Mouse (Mus musculus) hindbrain, embryonic 11.5 days (tissue): ENCODE data around the gene Hmga1b. TPM values are rescaled to one million over a fixed set of nuclear protein-coding genes. Genes with fewer than 3 reads are reported as not detected.
"Not testable (repeated sequence)": the region's sequence is repeated elsewhere in the genome, so short reads cannot be mapped to it uniquely, and the experiment has no call there.

ENCODE experiments used
- ATAC-seq: fragments of 200-750 bp; cut with Nextera tagmentation; 2 replicates; pipeline ENCODE4 v1.8.0; 2017; ENCODE audit warnings: mild to moderate bottlenecking, moderate TSS enrichment, moderate library complexity; ENCODE audit not compliant: low FRiP score
- DNase-seq: peaks from one replicate; pipeline ENCODE4 v3.0.0-alpha.2; 2015; ENCODE audit warnings: low spot score
- H3K27ac ChIP-seq: fragments of 300-500 bp; sonication (generic); 2 replicates; pipeline ENCODE4 v1.5.1; 2014; ENCODE audit warnings: mild to moderate bottlenecking, low read depth, low read length
- H3K27me3 ChIP-seq: fragments of 300-500 bp; sonication (generic); 2 replicates; pipeline ENCODE4 v1.6.1; 2014; ENCODE audit warnings: mild to moderate bottlenecking, low read length, moderate library complexity, mixed read lengths; ENCODE audit not compliant: control insufficient read depth, insufficient read depth
- H3K36me3 ChIP-seq: fragments of 300-500 bp; sonication (generic); 2 replicates; pipeline ENCODE4 v1.6.1; 2014; ENCODE audit warnings: mild to moderate bottlenecking, low read length, moderate library complexity, mixed read lengths; ENCODE audit not compliant: control insufficient read depth, insufficient read depth
- H3K4me1 ChIP-seq: fragments of 300-500 bp; sonication (generic); replicated peaks from 2 replicates; pipeline ENCODE4 v1.6.1; 2014; ENCODE audit warnings: low read length, mixed read lengths; ENCODE audit not compliant: control insufficient read depth, insufficient read depth
- H3K4me2 ChIP-seq: fragments of 300-500 bp; sonication (generic); replicated peaks from 2 replicates; pipeline ENCODE4 v1.6.1; 2014; ENCODE audit warnings: mild to moderate bottlenecking, low read depth, low read length
- H3K4me3 ChIP-seq: fragments of 300-500 bp; sonication (generic); 2 replicates; pipeline ENCODE4 v1.5.1; 2014; ENCODE audit warnings: low read depth, low read length
- H3K9ac ChIP-seq: fragments of 300-500 bp; sonication (generic); 2 replicates; pipeline ENCODE4 v1.6.1; 2014; ENCODE audit warnings: low read depth, low read length
- H3K9me3 ChIP-seq: fragments of 300-500 bp; sonication (generic); 2 replicates; pipeline ENCODE4 v1.6.1; 2016; ENCODE audit warnings: low read length; ENCODE audit not compliant: control insufficient read depth
- WGBS: fragments of 180-500 bp; shearing (Covaris S2); extraction: QIAGEN DNeasy Blood & Tissue Kit; methylation state at CpG from one replicate; pipeline ENCODE4 v1.1.7; 2014; 5-methylcytosine and 5-hydroxymethylcytosine counted together
- polyA plus RNA-seq: library from polyadenylated mRNA; unstranded; fragments of >200 nt; fragmentation: Nextera tagmentation; extraction: Ambion mirVana; gene quantifications from 2 replicates; pipeline ENCODE4 v1.2.1, GENCODE M21; 2014

Hmga1b gene
- polyA plus RNA-seq, 1 experiment from 2014 or later: 5.6 TPM

DNA sequence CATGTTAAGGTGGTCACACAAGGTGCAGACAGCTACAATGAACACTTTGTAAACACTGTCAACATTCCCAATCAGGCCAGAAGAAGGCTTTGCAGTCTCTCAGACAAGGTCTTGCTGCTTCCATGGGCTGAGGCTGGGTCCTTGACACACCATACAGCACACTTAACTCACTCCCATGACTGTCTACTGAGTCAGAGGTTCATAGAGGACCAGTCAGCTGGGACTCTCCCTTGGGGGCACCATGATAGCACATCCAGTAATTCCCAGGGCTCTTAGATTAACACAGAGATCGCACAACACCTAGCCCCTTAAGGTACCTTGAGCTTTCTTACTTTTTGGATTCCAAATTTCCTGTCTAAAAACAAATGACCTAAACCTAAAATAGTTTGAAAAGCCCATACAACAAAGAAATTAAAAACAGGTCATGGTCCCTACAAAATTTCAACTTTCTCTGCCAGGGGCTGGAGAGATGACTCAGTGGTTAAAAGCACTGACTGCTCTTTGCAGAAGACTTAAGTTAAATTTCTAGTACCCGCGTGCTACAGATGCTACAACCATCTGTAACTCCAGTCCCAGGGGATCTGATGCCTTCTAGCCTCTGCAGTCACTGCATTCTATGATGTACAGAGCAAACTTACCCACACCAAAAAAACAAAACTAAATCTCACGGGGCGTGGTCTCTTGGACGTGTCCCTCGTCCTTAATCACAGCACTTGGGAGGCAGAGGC, 11.0 kb downstream of the Hmga1b start:
- Histone ChIP-seq H3K36me3 (no peaks in the 10 kb centered on the region), H3K4me1 (no peaks in the 10 kb centered on the region), H3K4me3 (no peak overlapping the region), H3K27ac (no peak overlapping the region), H3K4me2 (no peak overlapping the region), H3K27me3 (no peaks in the 10 kb centered on the region), H3K9me3 (no peaks in the 10 kb centered on the region), H3K9ac (no peak overlapping the region)
- 85% methylated on average over 7 of the region's 7 CpGs for WGBS
- DNase-seq (no peak), ATAC-seq (no peak)

- Histone ChIP-seq H3K27me3 (no peaks in the 10 kb centered on the region), H3K36me3 (no peaks in the 10 kb centered on the region), H3K4me1 (no peaks in the 10 kb centered on the region), H3K4me3 (no peak overlapping the region), H3K4me2 (no peak overlapping the region), H3K9ac (no peak overlapping the region), H3K9me3 (no peaks in the 10 kb centered on the region), H3K27ac (no peak overlapping the region)
- ATAC-seq (peak; percentile 79), DNase-seq (peak; percentile 97)
- WGBS: 28% methylated on average over 15 of the region's 15 CpGs
These were observed 13.3 kb downstream of the Hmga1b start for GRCm38 (mm10) chr11:120775774-120776469.

GRCm38 (mm10) chr11:120777123-120777522, 14.5 kb downstream of the Hmga1b start:
- no peak overlapping the region for H3K27ac ChIP-seq
- H3K4me2 ChIP-seq: no peak overlapping the region
- DNase-seq: no peak
- no peaks in the 10 kb centered on the region for H3K27me3 ChIP-seq
- no peaks in the 10 kb centered on the region for H3K9me3 ChIP-seq
- no peak overlapping the region for H3K9ac ChIP-seq
- WGBS: 18% methylated on average over 6 of the region's 6 CpGs
- no peak for ATAC-seq
- no peaks in the 10 kb centered on the region for H3K36me3 ChIP-seq
- no peak overlapping the region for H3K4me3 ChIP-seq
- H3K4me1 ChIP-seq: no peaks in the 10 kb centered on the region

- no peak for DNase-seq
- Histone ChIP-seq H3K4me3 (no peak overlapping the region), H3K4me2 (no peak overlapping the region), H3K27me3 (no peaks in the 10 kb centered on the region), H3K9me3 (no peaks in the 10 kb centered on the region), H3K9ac (no peak overlapping the region), H3K27ac (no peak overlapping the region), H3K36me3 (no peaks in the 10 kb centered on the region), H3K4me1 (peaks cover 3% of the 10 kb centered on the region; the same call in 1 of the 2 replicates)
- no peak for ATAC-seq
- WGBS: 69% methylated on average over 1 of the region's 1 CpGs
These were observed 17.3 kb downstream of the Hmga1b start for GRCm38 (mm10) chr11:120779876-120780275.

GRCm38 (mm10) chr11:120781361-120781760, 18.8 kb downstream of the Hmga1b start:
- ATAC-seq, H3K27ac ChIP-seq: not testable (repeated sequence)
- WGBS: 96% methylated on average over 6 of the region's 6 CpGs

GRCm38 (mm10) chr11:120783426-120784063, 21.0 kb downstream of the Hmga1b start:
- Histone ChIP-seq H3K9ac (peak overlapping the region; percentile 92), H3K9me3 (no peaks in the 10 kb centered on the region), H3K4me1 (peaks cover 5% of the 10 kb centered on the region; the same call in 1 of the 2 replicates), H3K36me3 (no peaks in the 10 kb centered on the region; the same call in 1 of the 2 replicates), H3K4me3 (peak overlapping the region; percentile 98), H3K27me3 (no peaks in the 10 kb centered on the region), H3K4me2 (peak overlapping the region; percentile 92), H3K27ac (peak overlapping the region; percentile 58; the same call in 1 of the 2 replicates)
- no peak for DNase-seq
- peak; percentile 18; the same call in 1 of the 2 replicates for ATAC-seq
- 2% methylated on average over 42 of the region's 42 CpGs for WGBS

More at GRCm38 (mm10) chr11:120781361-120781760, 18.8 kb downstream of the Hmga1b start:
- H3K4me1 ChIP-seq, H3K9me3 ChIP-seq, DNase-seq, H3K36me3 ChIP-seq, H3K4me3 ChIP-seq, H3K27me3 ChIP-seq, H3K9ac ChIP-seq, H3K4me2 ChIP-seq: not testable (repeated sequence)

GRCm38 (mm10) chr11:120784064-120784791, 21.6 kb downstream of the Hmga1b start, which contains the start of the genes Rfng and Gps1:
Gene Rfng (minus strand): TSS chr11:120784207.
Gene Gps1 (plus strand): TSS chr11:120784272.
- Histone ChIP-seq H3K4me3 (peak within 1 kb of the TSS; percentile 98), H3K36me3 (peaks cover 2% of the 10 kb centered on the region; the same call in 1 of the 2 replicates), H3K27ac (peak within 1 kb of the TSS; percentile 58; the same call in 1 of the 2 replicates), H3K4me1 (peaks cover 5% of the 10 kb centered on the region; the same call in 1 of the 2 replicates), H3K9me3 (no peaks in the 10 kb centered on the region), H3K27me3 (no peaks in the 10 kb centered on the region), H3K9ac (peak within 1 kb of the TSS; percentile 92), H3K4me2 (peak within 1 kb of the TSS; percentile 92)
- DNase-seq (peak; percentile 88), ATAC-seq (peak; percentile 80)
- WGBS: under 1% methylated on average over 64 of the region's 107 CpGs

DNA sequence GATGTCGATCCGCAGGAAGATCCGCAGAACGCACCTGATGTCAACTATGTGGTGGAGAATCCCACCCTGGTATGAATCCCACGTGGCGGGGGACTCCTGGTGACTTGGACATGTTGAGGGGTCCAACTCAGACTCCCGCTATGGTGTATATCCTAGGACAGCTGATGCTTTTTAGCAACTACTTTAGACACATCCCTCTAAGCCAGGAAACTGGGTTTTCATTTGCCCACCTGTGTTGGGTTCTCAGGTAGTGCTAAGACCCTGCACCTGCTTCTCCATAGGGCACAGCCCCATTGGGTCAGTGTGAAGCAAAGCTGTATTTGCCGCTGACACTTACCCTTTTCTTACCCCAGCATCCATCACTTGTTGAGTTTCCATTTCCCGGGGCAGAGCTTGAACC, 22.6 kb downstream of the Hmga1b start:
- peak overlapping the region; percentile 92 for H3K4me2 ChIP-seq
- no peak overlapping the region for H3K27ac ChIP-seq
- H3K27me3 ChIP-seq: no peaks in the 10 kb centered on the region
- peaks cover 3% of the 10 kb centered on the region; the same call in 1 of the 2 replicates for H3K36me3 ChIP-seq
- 38% methylated on average over 9 of the region's 9 CpGs for WGBS
- H3K4me1 ChIP-seq: peaks cover 5% of the 10 kb centered on the region; the same call in 1 of the 2 replicates
- H3K9me3 ChIP-seq: no peaks in the 10 kb centered on the region
- H3K9ac ChIP-seq: peak overlapping the region; percentile 92
- no peak for ATAC-seq
- peak overlapping the region; percentile 98 for H3K4me3 ChIP-seq
- no peak for DNase-seq
